Mouse (Mus musculus) heart, embryonic 10.5 days (tissue): ENCODE measurements around the gene Pigb. TPM values are rescaled to one million over a fixed set of nuclear protein-coding genes. Genes with fewer than 3 reads are reported as not detected.

Experiments used
- DNase-seq: peaks from one replicate; pipeline ENCODE4 v3.0.0-alpha.2; 2017; ENCODE audit warnings: low spot score
- H3K27ac ChIP-seq: fragments of 300-500 bp; sonication (generic); 2 replicates; pipeline ENCODE4 v1.5.1; 2016; ENCODE audit warnings: mild to moderate bottlenecking
- H3K27me3 ChIP-seq: fragments of 300-500 bp; sonication (generic); 2 replicates; pipeline ENCODE4 v1.6.1; 2016; ENCODE audit warnings: mild to moderate bottlenecking; ENCODE audit not compliant: poor library complexity, insufficient read depth, severe bottlenecking
- H3K36me3 ChIP-seq: fragments of 300-500 bp; sonication (generic); 2 replicates; pipeline ENCODE4 v1.6.1; 2016; ENCODE audit warnings: mild to moderate bottlenecking, moderate library complexity
- H3K4me1 ChIP-seq: fragments of 300-500 bp; sonication (generic); 2 replicates; pipeline ENCODE4 v1.6.1; 2016; ENCODE audit warnings: mild to moderate bottlenecking
- H3K4me3 ChIP-seq: fragments of 300-500 bp; sonication (generic); 2 replicates; pipeline ENCODE4 v1.5.1; 2016; ENCODE audit warnings: mild to moderate bottlenecking, moderate library complexity
- H3K9me3 ChIP-seq: fragments of 300-500 bp; sonication (generic); 2 replicates; pipeline ENCODE4 v1.6.1; 2016; ENCODE audit warnings: mild to moderate bottlenecking, moderate library complexity
- WGBS: fragments of 180-500 bp; shearing (Covaris S2); methylation state at CpG from one replicate; pipeline ENCODE4 v1.1.7; 2016; 5-methylcytosine and 5-hydroxymethylcytosine counted together
- polyA plus RNA-seq: library from polyadenylated mRNA; unstranded; fragments of >200 nt; fragmentation: Nextera tagmentation; extraction: Ambion mirVana; gene quantifications from 2 replicates; pipeline ENCODE4 v1.2.1, GENCODE M21; 2016

Pigb gene
- polyA plus RNA-seq, 1 experiment from 2014 or later = 13.2 TPM

GRCm38 (mm10) chr9:73068230-73068679 is 28.1 kb upstream of the Pigb start:
- Histone ChIP-seq H3K27me3 (no peaks in the 10 kb centered on the region), H3K36me3 (no peaks in the 10 kb centered on the region), H3K9me3 (no peaks in the 10 kb centered on the region), H3K27ac (peak overlapping the region; percentile 17; the same call in 1 of the 2 replicates), H3K4me1 (peaks cover 40% of the 10 kb centered on the region), H3K4me3 (0 out of 2 replicates have a peak overlapping the region, but pooled peaks have one; percentile 10)
- DNase-seq = no peak
- WGBS = 23% methylated on average over 6 of the region's 6 CpGs

- peak overlapping the region; percentile 38 for H3K4me3 ChIP-seq
- H3K9me3 ChIP-seq = no peaks in the 10 kb centered on the region
- no peak overlapping the region for H3K27ac ChIP-seq
- H3K36me3 ChIP-seq = no peaks in the 10 kb centered on the region
- no peak for DNase-seq
- H3K27me3 ChIP-seq = no peaks in the 10 kb centered on the region
- 33% methylated on average over 10 of the region's 10 CpGs for WGBS
- peaks cover 42% of the 10 kb centered on the region for H3K4me1 ChIP-seq
Observed at GRCm38 (mm10) chr9:73067086-73067485, 26.9 kb upstream of the Pigb start.

GRCm38 (mm10) chr9:73063621-73064290 is 23.6 kb upstream of the Pigb start:
- no peaks in the 10 kb centered on the region for H3K9me3 ChIP-seq
- WGBS = 20% methylated on average over 15 of the region's 15 CpGs
- no peak for DNase-seq
- H3K27me3 ChIP-seq = no peaks in the 10 kb centered on the region
- peak overlapping the region; percentile 39 for H3K4me3 ChIP-seq
- peak overlapping the region; percentile 36 for H3K27ac ChIP-seq
- peaks cover 30% of the 10 kb centered on the region for H3K4me1 ChIP-seq
- H3K36me3 ChIP-seq = no peaks in the 10 kb centered on the region

GRCm38 (mm10) chr9:73059224-73059623 is 19.0 kb upstream of the Pigb start:
- peaks cover 14% of the 10 kb centered on the region for H3K4me1 ChIP-seq
- no peaks in the 10 kb centered on the region for H3K27me3 ChIP-seq
- H3K27ac ChIP-seq = no peak overlapping the region
- H3K36me3 ChIP-seq = no peaks in the 10 kb centered on the region
- H3K9me3 ChIP-seq = no peaks in the 10 kb centered on the region
- DNase-seq = no peak
- 83% methylated on average over 4 of the region's 4 CpGs for whole genome bisulfite sequencing
- no peak overlapping the region for H3K4me3 ChIP-seq

GRCm38 (mm10) chr9:73055441-73055911 is 15.3 kb upstream of the Pigb start:
- Histone ChIP-seq H3K9me3 (no peaks in the 10 kb centered on the region), H3K27ac (no peak overlapping the region), H3K36me3 (no peaks in the 10 kb centered on the region), H3K4me1 (0 out of 2 replicates have a peak, but pooled peaks cover 8% of the 10 kb centered on the region), H3K4me3 (no peak overlapping the region), H3K27me3 (no peaks in the 10 kb centered on the region)
- no peak for DNase-seq
- 43% methylated on average over 10 of the region's 10 CpGs for WGBS

GRCm38 (mm10) chr9:73050606-73051005 is 10.4 kb upstream of the Pigb start:
- no peak for DNase-seq
- H3K27ac ChIP-seq = no peak overlapping the region
- no peak overlapping the region for H3K4me3 ChIP-seq
- no peaks in the 10 kb centered on the region for H3K36me3 ChIP-seq
- no peaks in the 10 kb centered on the region; the same call in 1 of the 2 replicates for H3K27me3 ChIP-seq
- 70% methylated on average over 8 of the region's 8 CpGs for WGBS
- no peaks in the 10 kb centered on the region for H3K9me3 ChIP-seq
- 0 out of 2 replicates have a peak, but pooled peaks cover 6% of the 10 kb centered on the region for H3K4me1 ChIP-seq

- WGBS = 71% methylated on average over 5 of the region's 5 CpGs
Observed at GRCm38 (mm10) chr9:73049833-73050232, 9.7 kb upstream of the Pigb start.

GRCm38 (mm10) chr9:73048927-73049326 is 8.7 kb upstream of the Pigb start:
- Histone ChIP-seq H3K27me3 (no peaks in the 10 kb centered on the region; the same call in 1 of the 2 replicates), H3K9me3 (no peaks in the 10 kb centered on the region), H3K36me3 (no peaks in the 10 kb centered on the region), H3K4me1 (peaks cover 11% of the 10 kb centered on the region), H3K4me3 (no peak overlapping the region), H3K27ac (no peak overlapping the region)
- no peak for DNase-seq
- WGBS = 9% methylated on average over 4 of the region's 4 CpGs

More at GRCm38 (mm10) chr9:73049833-73050232, 9.7 kb upstream of the Pigb start:
- no peaks in the 10 kb centered on the region for H3K36me3 ChIP-seq
- H3K9me3 ChIP-seq = no peaks in the 10 kb centered on the region
- H3K27ac ChIP-seq = no peak overlapping the region
- H3K4me1 ChIP-seq = 0 out of 2 replicates have a peak, but pooled peaks cover 3% of the 10 kb centered on the region
- DNase-seq = no peak
- no peak overlapping the region for H3K4me3 ChIP-seq
- H3K27me3 ChIP-seq = no peaks in the 10 kb centered on the region; the same call in 1 of the 2 replicates

- no peak for DNase-seq
- Histone ChIP-seq H3K4me3 (no peak overlapping the region), H3K27me3 (no peaks in the 10 kb centered on the region; the same call in 1 of the 2 replicates), H3K27ac (no peak overlapping the region), H3K9me3 (no peaks in the 10 kb centered on the region), H3K36me3 (no peaks in the 10 kb centered on the region), H3K4me1 (peaks cover 12% of the 10 kb centered on the region)
- 83% methylated on average over 2 of the region's 2 CpGs for WGBS
Observed at GRCm38 (mm10) chr9:73047906-73048305, 7.7 kb upstream of the Pigb start.

- no peak overlapping the region for H3K27ac ChIP-seq
- H3K27me3 ChIP-seq = no peaks in the 10 kb centered on the region; the same call in 1 of the 2 replicates
- no peaks in the 10 kb centered on the region for H3K36me3 ChIP-seq
- 64% methylated on average over 10 of the region's 10 CpGs for WGBS
- peaks cover 10% of the 10 kb centered on the region for H3K4me1 ChIP-seq
- no peaks in the 10 kb centered on the region for H3K9me3 ChIP-seq
- peak overlapping the region; percentile 68; the same call in 1 of the 2 replicates for H3K4me3 ChIP-seq
- no peak for DNase-seq
Observed at GRCm38 (mm10) chr9:73045711-73046110, 5.5 kb upstream of the Pigb start.

GRCm38 (mm10) chr9:73045204-73045603 is 5.0 kb upstream of the Pigb start:
- Histone ChIP-seq H3K4me3 (peak overlapping the region; percentile 68), H3K9me3 (no peaks in the 10 kb centered on the region), H3K36me3 (no peaks in the 10 kb centered on the region), H3K27ac (peak overlapping the region; percentile 77; the same call in 1 of the 2 replicates), H3K27me3 (no peaks in the 10 kb centered on the region; the same call in 1 of the 2 replicates), H3K4me1 (peaks cover 15% of the 10 kb centered on the region)
- WGBS = 10% methylated on average over 7 of the region's 7 CpGs
- DNase-seq = no peak

- H3K4me3 ChIP-seq = peak within 1 kb of the TSS; percentile 68
- peak within 1 kb of the TSS; percentile 77 for H3K27ac ChIP-seq
- no peaks in the 10 kb centered on the region for H3K36me3 ChIP-seq
- no peaks in the 10 kb centered on the region for H3K9me3 ChIP-seq
- no peaks in the 10 kb centered on the region; the same call in 1 of the 2 replicates for H3K27me3 ChIP-seq
- peaks cover 18% of the 10 kb centered on the region for H3K4me1 ChIP-seq
- peak; percentile 91 for DNase-seq
- under 1% methylated on average over 41 of the region's 41 CpGs for WGBS
Observed at GRCm38 (mm10) chr9:73044146-73045079, 4.2 kb upstream of the Pigb start, which contains the start of gene Rab27a. Rab27a (plus strand) TSS chr9:73044854.
